Mouse (Mus musculus) effector memory CD4-positive, alpha-beta T cell, adult 7 months (primary cell): ENCODE measurements around the gene Entr1. TPM values are rescaled to one million over a fixed set of nuclear protein-coding genes. Genes with fewer than 3 reads are reported as not detected.

Experiments used
- polyA plus RNA-seq: library from polyadenylated mRNA; unstranded; fragments of 100-300 nt; shearing (Covaris generic); gene quantifications from one replicate; pipeline ENCODE4 v1.2.1, GENCODE M21; 2017

The Entr1 gene
- 145 TPM for polyA plus RNA-seq

DNA sequence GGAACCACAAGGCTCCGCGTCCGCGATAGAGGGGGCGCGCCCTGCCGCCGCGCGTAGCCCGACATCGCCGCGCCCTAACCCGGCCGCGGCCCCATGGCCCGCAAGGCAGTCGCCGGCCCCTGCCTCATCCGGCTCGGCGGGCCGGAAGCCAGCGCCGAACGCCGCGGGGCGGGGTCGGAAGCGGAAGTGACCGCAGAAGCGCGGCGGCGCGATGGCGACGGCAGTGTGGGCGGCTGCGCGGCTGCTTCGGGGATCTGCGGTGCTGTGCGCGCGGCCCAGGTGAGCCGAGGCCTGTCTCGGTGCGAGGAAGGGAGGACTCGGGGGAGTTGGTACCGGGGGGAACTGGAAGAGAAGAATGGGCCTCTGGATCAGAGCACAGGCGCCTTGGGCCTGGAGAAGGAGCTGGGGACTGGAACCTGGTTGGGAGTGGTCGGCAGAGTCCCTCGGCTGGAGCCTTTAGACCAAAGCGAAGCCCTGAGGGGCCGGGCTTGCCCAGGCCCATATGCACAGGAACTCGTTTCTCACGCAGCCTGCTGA, at the start of gene Entr1, which contains the start of gene Pmpca:
Gene Entr1, minus strand, starts transcription at position 163 of the 537 bp plus-strand sequence.
Gene Pmpca, plus strand, starts transcription at position 186 of the 537 bp plus-strand sequence.

DNA sequence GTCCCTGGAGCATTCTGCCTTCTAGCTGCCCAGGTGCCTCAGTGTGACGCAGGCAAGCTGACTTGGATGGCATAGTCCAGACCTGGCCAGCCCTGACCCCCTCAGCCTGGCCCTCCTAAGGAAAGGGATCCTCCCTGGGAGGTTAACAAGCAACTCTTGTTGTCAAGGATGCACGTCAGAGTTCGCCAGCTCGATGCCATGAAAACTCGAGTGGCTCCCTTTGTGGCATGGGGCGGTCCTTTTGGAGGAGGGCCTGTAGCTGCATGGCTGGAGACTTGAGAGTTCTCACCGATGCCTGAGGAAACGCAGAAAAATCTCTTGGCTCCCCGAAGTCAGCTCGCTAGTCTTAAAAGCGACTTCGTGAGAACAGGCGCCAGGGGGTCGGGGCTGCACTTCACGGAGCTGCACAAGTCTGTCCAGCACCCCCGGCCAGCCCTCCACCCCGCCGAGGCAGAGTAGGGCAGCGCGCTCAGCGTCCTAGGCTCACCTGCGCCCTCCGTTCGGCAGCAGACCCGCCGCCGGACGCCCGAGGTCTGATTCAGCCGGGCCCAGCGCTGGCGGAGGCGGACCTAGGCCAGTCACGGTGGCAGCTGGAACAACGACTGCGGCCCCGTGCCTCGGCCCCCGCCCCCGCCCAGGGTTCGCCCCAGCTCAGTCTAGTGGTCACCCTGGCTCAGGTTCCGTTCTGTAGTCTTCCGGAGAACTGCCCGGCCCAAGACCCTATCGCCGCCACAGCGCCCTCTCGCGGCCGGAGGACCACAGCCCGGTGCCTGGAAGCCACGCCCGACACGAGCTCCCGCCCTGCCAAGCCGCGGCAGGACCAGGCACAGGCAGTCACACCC, 19.6 kb upstream of the Entr1 start, which contains the start of gene Inpp5e:
Gene Inpp5e, minus strand, starts transcription at position 689 of the 842 bp plus-strand sequence.

DNA sequence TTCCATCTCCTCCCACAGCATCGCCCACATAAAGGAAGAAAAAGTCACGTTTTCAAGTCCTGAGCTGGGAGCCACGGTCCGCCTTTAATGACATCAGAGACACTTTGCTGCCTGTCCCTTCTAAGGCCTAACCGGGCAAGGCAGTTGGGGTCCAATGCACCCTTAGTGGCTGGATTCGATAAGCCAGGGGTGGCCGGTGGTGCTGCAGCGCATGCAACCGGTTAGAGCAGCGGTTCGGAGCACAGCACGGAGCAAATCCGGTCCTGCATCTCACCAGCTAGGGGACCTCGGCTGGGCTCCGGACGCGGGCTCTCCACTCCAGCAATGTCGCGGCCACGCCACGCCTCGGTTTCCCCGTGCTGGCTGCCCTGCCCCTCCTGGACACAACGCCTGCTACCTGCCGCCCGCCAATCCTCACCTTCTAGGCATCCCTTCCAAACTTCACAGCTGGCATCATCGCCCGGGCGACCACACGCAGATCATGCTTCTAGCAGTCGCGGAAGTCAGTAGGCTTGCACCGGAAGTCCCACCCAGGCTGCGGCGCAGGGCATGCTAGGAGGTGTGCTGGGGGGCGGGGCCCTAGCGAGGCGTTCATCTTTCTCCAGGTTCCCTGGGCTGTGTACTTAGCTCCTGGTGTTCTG, 8.9 kb downstream of the Entr1 start, which contains the start of gene Snapc4:
Gene Snapc4, minus strand, starts transcription at position 523 of the 641 bp plus-strand sequence.

DNA sequence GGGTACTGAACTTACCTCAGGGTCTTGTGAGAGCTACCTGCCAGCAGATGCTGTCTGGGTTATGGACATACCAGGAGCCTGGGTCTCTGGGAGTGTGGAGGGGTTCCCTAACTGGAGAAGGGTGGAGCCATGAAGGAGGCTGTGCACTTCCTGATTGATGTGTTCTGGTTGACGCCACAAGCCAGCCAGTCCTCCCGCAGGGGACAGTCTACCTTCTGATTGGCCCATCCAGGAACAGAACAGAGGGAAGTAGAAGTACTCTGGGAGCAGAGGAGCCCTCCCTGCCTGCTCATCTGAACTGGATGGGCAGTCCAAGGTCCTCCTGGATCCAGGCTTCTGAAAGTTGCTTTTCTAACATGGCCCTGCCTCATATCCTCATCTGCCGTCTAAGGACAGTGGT, 28.3 kb downstream of the Entr1 start, which contains the start of gene Card9:
Gene Card9, minus strand, starts transcription at position 147 of the 400 bp plus-strand sequence.

DNA sequence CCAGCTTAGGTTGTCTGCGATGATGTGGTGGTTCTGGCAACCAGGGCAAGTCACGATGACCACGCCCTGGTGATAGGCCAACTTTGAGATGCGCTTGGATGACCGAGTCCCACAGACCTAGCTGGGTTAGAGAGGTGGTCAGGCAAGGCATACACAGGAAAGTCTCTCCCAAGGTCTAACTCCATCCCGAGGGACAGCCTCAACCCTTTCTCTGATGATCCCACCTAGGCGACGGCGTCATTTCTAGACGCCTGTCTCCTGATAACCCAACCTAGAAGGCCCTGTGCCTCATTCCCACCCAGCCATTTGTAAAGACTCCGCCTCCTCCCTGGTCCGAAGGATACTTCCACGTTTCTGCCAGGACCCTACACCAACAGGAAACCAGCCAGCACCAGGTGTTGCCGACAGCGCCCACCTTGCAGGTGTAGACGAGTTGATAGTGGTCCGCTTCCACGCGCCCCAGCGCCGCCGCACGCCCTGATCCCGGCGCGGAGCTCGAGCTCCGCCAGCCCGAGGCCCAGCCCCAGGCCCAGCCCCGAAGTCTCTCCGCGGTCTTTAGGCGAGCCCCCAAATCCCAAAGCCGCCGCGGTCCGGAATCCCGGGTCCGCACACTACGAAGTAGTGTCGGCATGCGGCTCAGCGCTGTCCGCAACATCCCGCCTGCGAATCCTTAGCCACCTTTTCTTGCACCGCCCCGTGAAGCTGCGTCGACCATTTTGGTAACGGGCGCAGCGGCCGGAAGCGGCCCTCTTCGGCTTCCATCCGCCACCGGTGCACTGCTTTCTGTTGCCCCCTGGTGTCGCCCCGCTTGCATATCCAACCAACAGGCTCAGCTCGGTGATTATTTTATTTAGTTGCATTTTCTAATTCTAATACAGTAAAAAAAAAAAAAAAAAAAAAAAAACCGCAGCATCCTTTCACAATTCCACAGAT, 37.5 kb downstream of the Entr1 start, which contains the start of gene Dnlz:
Gene Dnlz, minus strand, starts transcription at position 753 of the 933 bp plus-strand sequence.

Other genes starting within 250 kb of the Entr1 start
- gene Lhx3, start 181.0 kb downstream of the Entr1 start, polyA plus RNA-seq: not detected
- 6.6 TPM for gene Qsox2, start 151.8 kb downstream of the Entr1 start, polyA plus RNA-seq
- gene Ccdc187, start 94.8 kb downstream of the Entr1 start, polyA plus RNA-seq: 0.13 TPM
- 20.0 TPM for gene Gpsm1, start 73.8 kb downstream of the Entr1 start, polyA plus RNA-seq
- gene Dnlz, start 37.2 kb downstream of the Entr1 start, polyA plus RNA-seq: 11.0 TPM
- gene Card9, start 28.4 kb downstream of the Entr1 start, polyA plus RNA-seq: not detected
- gene Snapc4, start 8.7 kb downstream of the Entr1 start, polyA plus RNA-seq: 44.1 TPM
- gene Pmpca, start within 50 bp of the Entr1 start, polyA plus RNA-seq: 70.4 TPM
- 28.9 TPM for gene Inpp5e, start 19.9 kb upstream of the Entr1 start, polyA plus RNA-seq
- 39.8 TPM for gene Sec16a, start 55.9 kb upstream of the Entr1 start, polyA plus RNA-seq
- 33.7 TPM for gene Notch1, start 127.3 kb upstream of the Entr1 start, polyA plus RNA-seq
- gene Egfl7, start 190.7 kb upstream of the Entr1 start, polyA plus RNA-seq: 2.2 TPM
- not detected for gene Gm20532, start 197.3 kb upstream of the Entr1 start, polyA plus RNA-seq
- 19.8 TPM for gene Agpat2, start 215.1 kb upstream of the Entr1 start, polyA plus RNA-seq
- 8.5 TPM for gene Fam69b, start 239.1 kb upstream of the Entr1 start, polyA plus RNA-seq